Comparison of ENCODE assay signal across 8 mouse cellular contexts in genomic region chr11:98329081-98329959, GRCm38 (mm10). TPM values are rescaled to one million over a fixed set of nuclear protein-coding genes. Genes with fewer than 3 reads are reported as not detected.
A peak's percentile ranks its signal among the peaks of the same experiment; 100 is the strongest.
DNase-seq lines count a peak whose midpoint lies in the region; ATAC-seq lines count a peak whose summit lies in the region.

Gene Neurod2, minus strand, starts transcription at chr11:98329648.

- H3K9me3 ChIP-seq in heart, embryonic 14.5 days (ENCODE audit: control insufficient read depth, low read length), result no peaks in the 10 kb centered on the region
- no peaks in the 10 kb centered on the region for H3K9me3 ChIP-seq in hindbrain, embryonic 12.5 days (replicated peaks)
- H3K9me3 ChIP-seq in limb, embryonic 13.5 days, result no peaks in the 10 kb centered on the region

- no peak for DNase-seq in heart, postnatal 25 days (ENCODE audit: low spot score)
- DNase-seq in cerebellum, adult 11-12 months, result peak; percentile 97
- peak; percentile 54 for DNase-seq in splenic B cell, adult 2 months (ENCODE audit: low read depth, low spot score)
- DNase-seq in testis, postnatal 10 days (ENCODE audit: low spot score), result no peak
- DNase-seq in testis, postnatal 14 days (ENCODE audit: low spot score), result no peak

- intact Hi-C loops in heart, postnatal 25 days (cut with DNase I), result no loop called here

- peaks cover 3 to 20% of the 10 kb centered on the region in 2 experiments; a peak in 3 of 4 replicates for H3K4me1 ChIP-seq in heart, embryonic 14.5 days (ENCODE audit: control insufficient read depth in 2 of 2, insufficient read depth in 2 of 2, low read length in 2 of 2)
- H3K4me1 ChIP-seq in hindbrain, embryonic 12.5 days, result peaks cover 28% of the 10 kb centered on the region
- H3K4me1 ChIP-seq in limb, embryonic 13.5 days, result peaks cover 27% of the 10 kb centered on the region

- WGBS in heart, embryonic 14.5 days, result 3% methylated on average over 37 of the region's 38 CpGs
- WGBS in hindbrain, embryonic 12.5 days, result 1% methylated on average over 37 of the region's 38 CpGs
- WGBS in limb, embryonic 13.5 days, result 1% methylated on average over 38 of the region's 38 CpGs

- no peak for ATAC-seq in heart, embryonic 14.5 days (ENCODE audit: insufficient number of reproducible peaks, insufficient read depth, low FRiP score, low read depth)
- no peak; the same call in 1 of the 2 replicates for ATAC-seq in hindbrain, embryonic 12.5 days (ENCODE audit: low FRiP score)
- no peak for ATAC-seq in limb, embryonic 13.5 days (ENCODE audit: low FRiP score, low read depth)

- peak within 1 kb of the TSS in 1 of 2 experiments; percentile 32; a peak in 3 of 4 replicates for H3K4me3 ChIP-seq in heart, embryonic 14.5 days (ENCODE audit: control insufficient read depth in 1 of 2, insufficient read depth in 1 of 2, low read depth in 1 of 2, low read length in 2 of 2)
- peak within 1 kb of the TSS; percentile 40 for H3K4me3 ChIP-seq in hindbrain, embryonic 12.5 days
- peak within 1 kb of the TSS; percentile 30 for H3K4me3 ChIP-seq in limb, embryonic 13.5 days

- peak within 1 kb of the TSS; percentile 59 for H3K4me2 ChIP-seq in heart, embryonic 14.5 days (ENCODE audit: low read length)
- H3K4me2 ChIP-seq in hindbrain, embryonic 12.5 days (replicated peaks), result peak within 1 kb of the TSS; percentile 52
- H3K4me2 ChIP-seq in limb, embryonic 13.5 days (replicated peaks), result peak within 1 kb of the TSS; percentile 50

- no peaks in the 10 kb centered on the region for H3K36me3 ChIP-seq in heart, embryonic 14.5 days (ENCODE audit: control insufficient read depth, insufficient read depth, low read length)
- H3K36me3 ChIP-seq in hindbrain, embryonic 12.5 days, result no peaks in the 10 kb centered on the region
- H3K36me3 ChIP-seq in limb, embryonic 13.5 days, result no peaks in the 10 kb centered on the region
- H3K36me3 ChIP-seq in splenic B cell, adult 2 months (ENCODE audit: control insufficient read depth, insufficient read depth, low read length, poor library complexity, severe bottlenecking), result no peaks in the 10 kb centered on the region

- H3K9ac ChIP-seq in heart, embryonic 14.5 days (ENCODE audit: low read length), result no peak within 1 kb of the TSS
- peak within 1 kb of the TSS; percentile 62 for H3K9ac ChIP-seq in hindbrain, embryonic 12.5 days
- H3K9ac ChIP-seq in limb, embryonic 13.5 days, result no peak within 1 kb of the TSS

- H3K27ac ChIP-seq in heart, embryonic 14.5 days (replicated peaks in 1 of 2; ENCODE audit: control insufficient read depth in 1 of 2, insufficient read depth in 1 of 2, low read depth in 2 of 2, low read length in 2 of 2), result no peak within 1 kb of the TSS
- H3K27ac ChIP-seq in hindbrain, embryonic 12.5 days, result peak within 1 kb of the TSS; percentile 74
- H3K27ac ChIP-seq in limb, embryonic 13.5 days, result no peak within 1 kb of the TSS

- H3K27me3 ChIP-seq in heart, embryonic 14.5 days (ENCODE audit: control insufficient read depth, insufficient read depth, low read length), result peaks cover 100% of the 10 kb centered on the region
- H3K27me3 ChIP-seq in hindbrain, embryonic 12.5 days, result peaks cover 97% of the 10 kb centered on the region
- peaks cover 100% of the 10 kb centered on the region for H3K27me3 ChIP-seq in limb, embryonic 13.5 days
- peaks cover 4% of the 10 kb centered on the region for H3K27me3 ChIP-seq in splenic B cell, adult 2 months (ENCODE audit: control insufficient read depth, insufficient read depth, low read length, poor library complexity, severe bottlenecking)

RNA-seq across cellular contexts. Expression of gene Neurod2, which starts in this region (rescaled TPM):
- polyA plus RNA-seq in heart, embryonic 14.5 days (2014; fragmentation: Nextera tagmentation; extraction: Ambion mirVana), result not detected in 2 replicates
- total RNA-seq in heart, postnatal 25 days (2021), result not detected
- polyA plus RNA-seq in hindbrain, embryonic 12.5 days (2016; fragmentation: Nextera tagmentation; extraction: Ambion mirVana), result 7.2 and 10.2 TPM in 2 replicates
- not detected in 2 replicates for polyA plus RNA-seq in limb, embryonic 13.5 days (2015; fragmentation: Nextera tagmentation; extraction: Ambion mirVana)

Comparison
In these comparisons a context has a peak if more than half of its experiments do, and no peak if none do; other contexts are left out.
1. DNase-seq: peak in cerebellum, adult 11-12 months (single experiment) and splenic B cell, adult 2 months (single experiment); none in heart, postnatal 25 days (single experiment), testis, postnatal 10 days (single experiment) and testis, postnatal 14 days (single experiment).
2. Peak in every context shown above with its lines, with median percentiles within 50 percentile points of each other: H3K4me2 ChIP-seq.